In genomic region chr15:94981798-94982197, GRCm38 (mm10) we compare ENCODE assay signal across 18 mouse cellular contexts.
A peak's percentile ranks its signal among the peaks of the same experiment; 100 is the strongest.
DNase-seq lines count a peak whose midpoint lies in the region; TF ChIP-seq lines count a peak whose summit lies in the region.
"Had no signal": no experiment of that assay in that cellular context is flagged by ENCODE, and none has a peak within 500 bp of the region (broad histone marks: within the 10 kb centered on the region; RNA-seq: fewer than 3 reads in every experiment).

No protein-coding gene starts in this region.

- no peak for TF ChIP-seq CTCF in layer of hippocampus, adult 2 months (conservative IDR thresholded peaks at IDR 0.05)

- H3K27ac ChIP-seq in layer of hippocampus, adult 2 months, result peak overlapping the region; percentile 32; the same call in 1 of the 2 replicates
- H3K27ac ChIP-seq: embryonic facial prominence, embryonic 10.5 days; forebrain, embryonic 13.5 days; gastrocnemius, adult 2 months; heart, embryonic 13.5 days; hindbrain, embryonic 12.5 days had no signal

- H3K4me3 ChIP-seq in layer of hippocampus, adult 2 months, result no peak overlapping the region
- H3K4me3 ChIP-seq: embryonic facial prominence, embryonic 10.5 days; forebrain, embryonic 13.5 days; gastrocnemius, adult 2 months; heart, embryonic 13.5 days; hindbrain, embryonic 12.5 days had no signal

- no peak for DNase-seq in layer of hippocampus, adult 2 months (ENCODE audit: low spot score in 2 of 2)
- no peak for DNase-seq in layer of hippocampus, postnatal 25 days (ENCODE audit: extremely low spot score in 1 of 2, low spot score in 1 of 2)
- peak; percentile 44 to 55 for DNase-seq in left cerebral cortex, adult 9 months (ENCODE audit: low spot score in 2 of 2)
- DNase-seq in left cerebral cortex, postnatal 4 days, result no peak
- DNase-seq in left cerebral cortex, postnatal 14 days (ENCODE audit: low spot score in 2 of 2), result peak; percentile 17 to 56
- peak; percentile 79 for DNase-seq in telencephalon, adult 2 months (ENCODE audit: low read depth, low spot score)
- no peak for DNase-seq in adrenal gland, adult (ENCODE audit: inconsistent age in 2 of 2, low spot score in 1 of 2)
- DNase-seq: adrenal gland, adult 2 months; adrenal gland, postnatal 25 days; cerebellum, adult 2 months; cerebellum, postnatal 10 days; gastrocnemius, adult 2 months; gastrocnemius, postnatal 25 days; heart, postnatal 4 days had no signal

- intact Hi-C loops in left cerebral cortex, postnatal 4 days (cut with DNase I), result no loop called here
- intact Hi-C loops in left cerebral cortex, postnatal 14 days (cut with DNase I), result no loop called here

Comparison
In these comparisons a context has a peak if more than half of its experiments do, and no peak if none do; other contexts are left out.
1. DNase-seq: peak in left cerebral cortex, adult 9 months (2 of 2), left cerebral cortex, postnatal 14 days (2 of 2) and telencephalon, adult 2 months (single experiment); none in layer of hippocampus, adult 2 months (0 of 2), layer of hippocampus, postnatal 25 days (0 of 2), left cerebral cortex, postnatal 4 days (single experiment) and adrenal gland, adult (0 of 2).